Mouse (Mus musculus): Measurements from ENCODE around the gene Zbtb20. TPM values are rescaled to one million over a fixed set of nuclear protein-coding genes. Genes with fewer than 3 reads are reported as not detected.
A peak's percentile ranks its signal among the peaks of the same experiment; 100 is the strongest.

The Zbtb20 gene
- total RNA-seq, 4 experiments from 2014 or later, result 90.8 to 101 (median 92.1) TPM

DNA sequence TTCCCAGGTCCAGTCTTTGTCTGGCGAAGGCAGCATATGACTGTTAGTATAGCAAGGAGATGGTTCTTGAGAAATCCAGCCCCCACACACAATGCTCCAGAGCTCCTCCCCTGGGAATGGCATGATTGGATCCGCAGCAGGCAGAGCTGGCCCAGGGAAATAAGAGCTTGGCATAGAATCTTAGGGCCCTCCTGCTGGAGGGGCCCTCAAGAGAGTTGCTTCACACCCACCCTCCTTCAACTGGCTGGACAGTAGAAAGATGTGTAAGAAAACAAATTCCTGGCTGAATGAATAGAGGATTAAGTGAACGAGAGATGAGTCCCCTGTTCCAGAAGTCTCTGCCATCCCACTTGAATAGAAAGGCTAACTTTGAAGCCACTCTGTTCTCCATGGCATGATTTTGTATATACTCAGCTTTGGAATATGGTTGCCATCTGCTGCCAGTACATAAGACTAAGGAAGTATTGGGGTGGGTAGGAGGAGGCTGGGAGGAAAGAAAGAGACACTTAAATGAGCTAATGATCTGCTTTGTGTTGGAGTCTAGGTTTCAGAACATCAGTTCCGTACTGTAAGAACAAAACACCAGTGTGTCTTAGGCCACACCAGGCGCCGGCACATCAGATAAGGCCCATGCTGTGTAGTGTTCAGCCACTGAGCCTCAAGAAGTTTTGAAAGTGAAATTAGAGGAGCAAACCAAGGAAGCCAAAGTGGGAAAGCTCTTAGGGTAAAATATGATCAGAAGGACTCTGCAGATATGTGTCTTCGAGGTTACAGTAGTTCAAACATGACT, 715.2 kb downstream of the Zbtb20 start:
- DNase-seq (ENCODE audit: low spot score in 2 of 2), result peak in 1 of 2 experiments; percentile 49

GRCm38 (mm10) chr16:43592062-43592461, 716.4 kb downstream of the Zbtb20 start:
- DNase-seq (ENCODE audit: low spot score in 2 of 2), result peak; percentile 33 to 41

GRCm38 (mm10) chr16:43592801-43593200, 717.1 kb downstream of the Zbtb20 start:
- DNase-seq (ENCODE audit: low spot score in 2 of 2), result no peak

GRCm38 (mm10) chr16:43597375-43598060, 721.8 kb downstream of the Zbtb20 start:
- DNase-seq (ENCODE audit: low spot score in 2 of 2), result no peak

GRCm38 (mm10) chr16:43599707-43600106, 724.0 kb downstream of the Zbtb20 start:
- no peak for DNase-seq (ENCODE audit: low spot score in 2 of 2)

GRCm38 (mm10) chr16:43602573-43602972, 726.9 kb downstream of the Zbtb20 start:
- no peak for DNase-seq (ENCODE audit: low spot score in 2 of 2)

DNA sequence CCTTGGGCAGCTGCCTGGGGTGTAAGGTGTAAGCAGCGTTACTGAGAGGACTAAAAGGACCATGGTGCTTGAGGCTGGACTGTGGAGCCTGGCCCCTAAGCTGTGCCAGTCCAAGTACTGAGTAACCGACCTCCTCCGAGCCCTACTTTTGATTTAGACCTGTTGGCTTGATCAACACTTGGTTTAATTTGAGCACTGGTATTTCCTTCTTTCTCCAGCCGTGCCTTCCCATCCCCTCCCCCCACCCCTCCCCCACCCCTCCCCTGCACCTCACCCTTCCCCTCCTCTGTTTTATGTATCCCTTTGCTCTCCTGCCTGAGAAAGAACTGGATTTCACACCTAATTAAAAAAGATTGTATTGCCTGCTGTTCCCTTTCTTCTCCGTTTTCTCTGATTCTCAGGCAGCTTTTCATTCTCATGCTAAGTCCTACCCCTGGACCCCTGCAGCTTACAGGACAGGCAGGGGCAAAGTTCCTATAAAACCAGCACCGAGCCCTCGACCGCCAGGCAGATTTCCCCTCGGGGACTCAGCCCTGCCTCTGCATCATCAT, 728.0 kb downstream of the Zbtb20 start:
- DNase-seq (ENCODE audit: low spot score in 2 of 2), result peak in 1 of 2 experiments; percentile 38

DNA sequence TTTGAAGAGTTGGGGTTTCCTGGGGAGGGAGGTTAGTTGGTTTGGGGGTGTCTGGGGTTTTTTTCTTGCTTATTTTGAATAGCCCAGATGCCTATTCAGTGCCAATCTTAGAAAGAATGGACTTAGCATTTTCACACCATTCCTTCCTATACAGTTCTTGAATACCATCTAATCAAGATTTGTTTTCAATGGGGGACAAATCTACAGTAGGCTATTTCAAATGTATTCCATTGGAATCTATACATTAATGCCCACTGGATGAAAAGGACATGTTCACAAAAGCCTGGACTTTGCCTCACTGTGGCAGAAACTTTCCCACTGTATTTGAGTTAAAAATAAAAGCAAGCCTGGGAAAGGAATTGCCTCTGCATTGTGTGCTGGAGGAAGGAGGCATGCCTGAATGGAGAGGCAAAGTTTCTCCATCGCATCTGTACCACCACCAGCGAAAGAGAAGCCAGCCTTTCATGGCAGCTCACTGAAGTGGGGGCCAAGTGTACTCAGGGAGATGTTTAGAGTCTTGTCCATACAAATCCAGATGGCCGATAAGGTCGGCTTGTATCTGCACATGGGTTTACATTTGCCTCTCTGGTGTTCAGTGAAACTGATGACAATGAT, 728.8 kb downstream of the Zbtb20 start:
- no peak for DNase-seq (ENCODE audit: low spot score in 2 of 2)

DNA sequence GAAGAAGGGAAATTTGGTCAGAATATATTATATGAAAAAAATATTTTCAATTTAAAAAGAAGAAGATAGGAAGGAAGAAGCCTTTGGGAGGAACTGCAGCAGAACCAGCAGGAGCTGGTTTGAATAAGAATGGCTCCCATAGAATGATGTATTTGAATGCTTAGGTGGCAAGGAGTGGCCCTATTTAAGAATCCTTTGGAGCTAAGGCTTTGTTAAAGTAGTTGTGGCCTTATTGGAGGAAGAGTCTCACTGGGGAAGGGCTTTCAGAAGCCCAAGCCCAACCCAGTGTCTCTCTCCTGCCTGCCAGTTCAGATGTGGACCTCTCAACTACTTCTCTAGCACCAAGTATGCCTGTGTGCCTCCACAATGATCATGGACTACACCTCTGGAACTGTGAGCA, 731.4 kb downstream of the Zbtb20 start:
- DNase-seq (ENCODE audit: low spot score in 2 of 2), result no peak

DNA sequence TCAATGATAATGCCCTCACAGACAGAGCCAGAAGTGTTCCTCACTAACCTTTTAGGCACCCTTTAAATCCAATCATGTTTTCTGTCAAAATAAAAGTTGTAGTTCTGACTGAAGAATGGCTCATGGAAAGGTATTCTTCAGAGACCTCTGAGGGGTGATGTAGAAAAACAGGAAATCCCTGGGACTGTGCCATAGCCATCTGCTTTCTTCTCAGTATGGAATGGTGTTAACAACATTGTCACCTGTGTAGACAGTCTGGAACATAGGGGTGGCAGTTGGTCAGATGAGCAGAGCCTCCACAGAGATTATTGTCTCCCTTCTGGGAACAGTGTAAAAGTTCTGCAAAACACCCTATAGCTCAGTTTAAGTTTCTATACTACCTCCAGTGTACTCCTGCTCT, 732.4 kb downstream of the Zbtb20 start:
- no peak for DNase-seq (ENCODE audit: low spot score in 2 of 2)

DNA sequence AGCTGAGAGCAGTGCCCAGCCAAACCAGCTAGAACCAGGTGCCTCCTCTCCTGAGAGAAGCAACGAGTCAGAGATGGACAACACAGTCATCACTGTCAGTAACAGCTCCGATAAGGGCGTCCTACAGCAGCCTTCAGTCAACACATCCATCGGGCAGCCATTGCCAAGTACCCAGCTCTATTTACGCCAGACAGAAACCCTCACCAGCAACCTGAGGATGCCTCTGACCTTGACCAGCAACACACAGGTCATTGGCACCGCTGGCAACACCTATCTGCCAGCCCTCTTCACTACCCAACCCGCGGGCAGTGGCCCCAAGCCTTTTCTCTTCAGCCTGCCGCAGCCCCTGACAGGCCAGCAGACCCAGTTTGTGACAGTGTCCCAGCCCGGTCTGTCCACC, 734.7 kb downstream of the Zbtb20 start:
- DNase-seq (ENCODE audit: low spot score in 2 of 2), result peak; percentile 25 to 53

GRCm38 (mm10) chr16:43616348-43616747, 740.7 kb downstream of the Zbtb20 start:
- DNase-seq (ENCODE audit: low spot score in 2 of 2), result no peak

DNA sequence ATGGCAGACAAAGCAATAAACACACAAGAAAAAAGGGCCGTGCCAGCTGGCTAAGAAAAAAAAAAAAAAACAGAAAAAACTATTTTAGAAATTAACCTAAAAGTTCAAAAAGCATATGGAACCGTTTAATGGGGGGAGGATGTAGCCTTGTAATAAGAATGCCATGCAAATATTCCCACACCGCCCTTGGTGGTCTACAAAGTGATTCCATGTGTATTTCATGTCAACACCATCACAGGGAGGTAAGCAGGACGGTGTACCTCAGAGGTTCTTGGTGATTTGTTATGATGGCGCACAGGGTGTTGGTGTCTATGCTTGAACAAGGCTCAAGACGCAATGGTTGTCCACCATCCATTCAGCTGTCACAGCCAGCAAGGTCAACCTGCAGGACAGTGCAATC, 741.7 kb downstream of the Zbtb20 start:
- DNase-seq (ENCODE audit: low spot score in 2 of 2), result no peak

DNA sequence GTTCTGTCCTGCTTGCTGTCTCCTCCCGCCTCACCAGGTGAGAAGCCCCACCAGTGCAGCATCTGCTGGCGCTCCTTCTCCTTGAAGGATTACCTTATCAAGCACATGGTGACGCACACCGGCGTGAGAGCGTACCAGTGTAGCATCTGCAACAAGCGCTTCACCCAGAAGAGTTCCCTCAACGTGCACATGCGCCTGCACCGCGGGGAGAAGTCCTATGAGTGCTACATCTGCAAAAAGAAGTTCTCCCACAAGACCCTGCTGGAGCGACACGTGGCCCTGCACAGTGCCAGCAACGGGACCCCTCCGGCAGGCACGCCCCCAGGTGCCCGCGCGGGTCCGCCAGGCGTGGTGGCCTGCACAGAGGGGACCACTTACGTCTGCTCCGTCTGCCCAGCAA, 742.6 kb downstream of the Zbtb20 start:
- DNase-seq (ENCODE audit: low spot score in 2 of 2), result no peak

DNA sequence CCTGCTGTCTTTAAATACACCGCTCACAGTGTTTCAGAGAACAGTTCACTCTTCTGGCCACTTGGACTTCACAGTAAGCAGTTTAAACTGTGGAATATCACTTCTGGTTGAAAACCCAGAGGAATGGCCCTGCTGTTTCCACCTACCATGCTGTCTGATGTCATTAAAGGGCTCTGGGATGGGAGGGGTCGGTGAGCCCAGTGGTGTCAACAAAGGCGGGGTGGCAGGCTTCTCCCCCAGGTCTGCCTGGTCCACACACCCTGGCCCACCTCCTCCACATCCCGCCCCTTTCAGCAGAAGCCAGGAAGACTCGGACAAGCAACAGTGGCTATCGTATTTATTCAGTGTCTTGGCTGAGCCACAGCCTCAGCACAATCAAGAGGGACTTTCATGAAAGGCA, 743.6 kb downstream of the Zbtb20 start:
- no peak for DNase-seq (ENCODE audit: low spot score in 2 of 2)

- no peak for DNase-seq (ENCODE audit: low spot score in 2 of 2)
Observed at GRCm38 (mm10) chr16:43620359-43620758, 744.7 kb downstream of the Zbtb20 start.

DNA sequence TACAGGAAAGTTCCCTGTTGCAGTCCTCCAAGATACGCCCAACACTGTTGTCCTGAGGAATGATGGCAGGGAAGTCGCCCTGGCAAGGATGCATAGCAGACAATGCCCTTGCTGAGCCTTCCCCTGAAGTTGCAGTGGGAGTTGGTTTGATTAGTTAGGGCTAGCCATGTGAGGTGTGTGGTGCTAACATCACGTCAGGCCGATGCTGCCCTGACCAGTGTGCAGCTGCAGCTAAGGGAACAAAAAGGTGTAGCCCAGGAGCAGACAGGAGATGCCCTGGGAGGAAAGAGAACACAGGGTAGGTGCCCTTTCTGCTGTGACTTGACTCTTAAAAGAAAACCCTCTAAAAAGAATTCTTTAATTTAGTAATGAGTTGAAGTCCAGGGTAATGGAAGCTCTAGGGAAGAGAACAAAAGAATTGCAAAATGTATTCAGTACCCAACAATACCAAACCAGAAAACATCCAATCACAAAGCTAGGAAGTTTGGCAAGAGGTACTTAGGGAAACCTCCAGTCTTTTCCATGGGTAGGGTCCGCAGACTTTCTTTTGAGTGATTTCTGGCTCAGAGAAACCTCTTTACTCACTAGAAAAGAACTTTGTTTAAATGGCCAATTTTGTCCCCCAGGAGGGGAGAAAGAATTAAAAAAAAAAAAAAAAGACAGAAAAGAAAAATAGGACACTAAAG, 747.8 kb downstream of the Zbtb20 start:
- no peak for DNase-seq (ENCODE audit: low spot score in 2 of 2)

DNA sequence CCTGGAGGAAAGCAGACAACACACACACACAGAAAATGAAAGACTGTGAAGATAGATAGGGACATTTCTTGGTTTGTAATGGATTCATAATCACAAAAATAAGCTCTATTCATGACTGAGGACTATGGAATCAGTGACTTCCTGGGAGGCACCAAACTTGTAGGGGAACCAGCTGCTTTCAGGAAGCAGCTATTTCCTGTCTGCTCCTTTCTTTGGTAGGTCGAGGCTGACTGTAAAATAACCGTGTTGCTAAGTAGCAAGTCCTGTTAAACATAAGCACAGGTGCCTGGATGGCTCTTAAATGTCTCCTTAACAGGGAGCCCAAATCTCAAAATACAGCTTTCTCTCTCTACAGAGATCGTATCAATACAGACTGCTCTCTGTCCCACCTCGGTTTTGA, 749.2 kb downstream of the Zbtb20 start:
- no peak for DNase-seq (ENCODE audit: low spot score in 2 of 2)

DNA sequence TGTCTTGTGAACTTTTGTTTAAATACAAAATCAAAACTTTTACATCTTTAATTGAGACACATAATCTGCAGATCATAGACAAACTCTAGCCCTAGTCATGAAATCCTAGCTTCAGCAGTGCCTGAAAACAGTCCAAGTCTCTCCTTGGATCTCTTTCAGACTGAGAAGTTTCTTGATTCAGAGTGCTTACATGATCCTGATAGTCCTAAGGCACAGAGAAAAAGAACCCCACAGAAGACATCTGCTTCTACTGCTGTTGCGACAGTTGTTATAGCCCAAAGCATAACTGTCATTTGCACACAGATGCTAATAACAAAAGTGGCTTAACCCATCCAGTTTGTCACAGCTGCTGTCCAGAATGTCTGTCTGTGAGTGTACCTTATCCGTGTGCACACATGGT, 749.6 kb downstream of the Zbtb20 start:
- DNase-seq (ENCODE audit: low spot score in 2 of 2), result no peak

DNA sequence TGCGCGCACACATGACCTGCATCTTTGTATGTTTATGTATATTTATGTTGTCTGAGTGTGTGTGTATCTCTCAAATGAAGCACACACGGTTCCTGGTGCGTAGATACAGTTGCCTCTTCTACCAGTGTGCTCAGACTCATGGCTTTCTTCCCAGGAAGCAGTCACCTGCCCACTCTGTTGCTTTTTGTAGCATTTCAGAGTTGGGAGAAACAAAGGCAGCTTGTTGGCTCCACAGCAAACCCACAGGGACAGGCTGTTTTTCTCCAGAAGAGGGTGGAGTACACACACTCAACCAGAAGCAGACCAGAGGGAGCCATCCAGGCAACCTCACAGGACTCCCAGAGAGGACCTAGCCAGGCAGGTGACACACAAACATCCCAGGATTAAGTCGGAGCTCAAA, 750.3 kb downstream of the Zbtb20 start:
- no peak for DNase-seq (ENCODE audit: low spot score in 2 of 2)

DNA sequence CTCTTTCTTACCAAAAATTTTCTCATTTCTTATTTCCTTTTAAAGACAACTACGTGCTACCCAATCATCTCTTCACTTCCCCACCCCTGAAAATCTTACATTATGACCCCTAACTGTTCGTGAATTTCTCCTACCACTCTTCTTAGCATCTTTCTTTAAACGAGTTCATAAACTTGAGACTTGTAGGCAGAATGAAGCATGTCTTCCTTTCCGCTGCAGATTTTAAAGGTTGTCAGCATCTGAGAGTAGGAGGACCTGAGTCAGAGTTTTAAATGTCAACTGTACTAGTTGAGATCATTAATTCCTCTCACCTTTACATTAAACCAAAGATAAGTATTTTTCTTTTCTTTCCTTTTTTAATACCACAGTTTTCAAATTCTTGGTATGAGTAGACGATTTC, 753.0 kb downstream of the Zbtb20 start:
- DNase-seq (ENCODE audit: low spot score in 2 of 2), result no peak

GRCm38 (mm10) chr16:43631758-43632157, 756.1 kb downstream of the Zbtb20 start:
- DNase-seq (ENCODE audit: low spot score in 2 of 2), result no peak

Measured in gastrocnemius, adult 8-10 months (tissue).